Mouse (Mus musculus): ENCODE measurements at regions not wholly inside any gene's neighbourhood (a gene's known extent, or its start where the extent isn't known, plus 50 kb on each side); places are given as distances from the start of the nearest gene placed in this dataset.

DNA sequence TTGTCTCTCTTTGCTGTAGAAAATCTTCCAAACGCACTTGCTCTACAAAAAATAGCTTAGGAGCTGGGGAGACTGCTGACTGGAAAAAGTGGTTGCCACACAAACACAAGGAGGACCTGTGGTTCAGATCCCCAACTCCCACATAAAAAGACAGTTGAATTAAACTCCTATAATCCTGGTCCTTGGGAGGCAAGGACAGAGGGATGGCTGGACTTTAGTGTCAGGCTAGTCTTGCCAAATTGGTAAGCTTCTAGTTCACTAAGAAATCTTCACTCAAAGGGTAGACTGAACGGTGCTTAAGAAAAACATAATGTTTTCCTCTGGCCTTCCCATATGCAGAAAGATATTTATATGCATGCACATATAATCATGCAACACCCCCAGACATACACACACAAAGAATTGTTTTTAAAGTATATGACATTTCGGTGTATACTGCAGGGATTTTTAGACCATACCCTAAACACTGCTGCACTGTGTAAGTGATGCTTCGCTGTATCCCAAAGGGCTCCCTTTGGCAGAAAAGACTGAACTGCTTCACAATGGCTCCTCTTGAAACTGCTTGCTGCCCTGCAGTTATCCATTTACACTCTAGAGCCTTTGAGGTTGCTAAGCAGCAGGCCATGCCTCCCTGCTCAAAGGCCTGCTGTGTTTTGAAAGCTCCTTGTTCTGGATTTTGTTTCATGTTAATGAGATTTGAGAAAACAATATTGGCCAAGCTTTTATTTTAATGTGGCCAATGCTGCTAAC is 1299.3 kb downstream of the Zfp704 start:
- Histone ChIP-seq H3K27ac (no peak overlapping the region), H3K27me3 (no peaks in the 10 kb centered on the region), H3K4me1 (no peaks in the 10 kb centered on the region), H3K36me3 (no peaks in the 10 kb centered on the region), H3K9me3 (no peaks in the 10 kb centered on the region), H3K9ac (no peak overlapping the region), H3K4me3 (no peak overlapping the region), H3K4me2 (replicated peaks) (no peak overlapping the region)
- peak; percentile 51 for ATAC-seq (ENCODE audit: low FRiP score, low read depth)
- WGBS, result 63% methylated on average over 4 of the region's 4 CpGs

DNA sequence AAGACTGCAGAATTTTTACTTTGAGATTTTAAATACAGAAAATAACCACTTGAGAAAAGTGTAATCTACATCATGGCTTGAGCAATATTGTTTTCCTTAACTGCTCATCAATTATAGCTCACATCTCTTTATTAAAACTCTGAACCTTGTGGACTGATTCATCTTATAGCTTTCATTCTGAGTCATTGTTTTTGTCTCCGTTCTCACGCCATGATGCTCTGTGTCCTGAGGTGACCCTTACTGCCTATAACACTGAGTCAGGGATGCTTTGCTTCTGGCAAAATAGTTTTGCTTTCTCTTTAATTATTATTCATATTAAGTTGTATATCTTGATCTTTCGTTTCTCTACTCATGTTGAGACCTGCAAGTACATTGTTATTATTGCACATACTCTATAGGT is 1302.6 kb downstream of the Zfp704 start:
- Histone ChIP-seq H3K4me2 (replicated peaks) (no peak overlapping the region), H3K27ac (no peak overlapping the region), H3K4me1 (no peaks in the 10 kb centered on the region), H3K9me3 (no peaks in the 10 kb centered on the region), H3K9ac (no peak overlapping the region), H3K27me3 (no peaks in the 10 kb centered on the region), H3K4me3 (no peak overlapping the region), H3K36me3 (no peaks in the 10 kb centered on the region)
- no peak for ATAC-seq (ENCODE audit: low FRiP score, low read depth)
- 74% methylated on average over 3 of the region's 3 CpGs for WGBS

DNA sequence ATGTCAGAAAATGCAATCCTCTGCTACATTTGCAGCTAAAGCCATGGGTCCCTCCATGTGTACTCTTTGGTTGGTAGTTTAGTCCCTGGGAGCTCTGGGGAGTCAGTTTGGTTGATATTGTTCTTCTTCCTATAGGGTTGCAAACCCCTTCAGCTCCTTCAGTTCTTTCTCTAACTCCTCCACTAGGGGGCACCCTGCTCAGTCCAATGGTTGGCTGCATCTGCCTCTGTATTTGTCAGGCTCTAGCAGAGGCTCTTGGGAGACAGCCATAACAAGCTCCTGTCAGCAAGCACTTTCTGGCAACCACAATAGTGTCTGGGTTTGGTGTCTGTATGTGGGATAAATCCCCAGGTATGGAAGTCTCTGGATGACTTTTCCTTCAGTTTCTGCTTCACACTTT is 1305.1 kb downstream of the Zfp704 start:
- Histone ChIP-seq H3K36me3 (no peaks in the 10 kb centered on the region), H3K4me3 (no peak overlapping the region), H3K9me3 (no peaks in the 10 kb centered on the region), H3K9ac (no peak overlapping the region), H3K4me2 (replicated peaks) (no peak overlapping the region), H3K4me1 (no peaks in the 10 kb centered on the region), H3K27ac (no peak overlapping the region), H3K27me3 (no peaks in the 10 kb centered on the region)
- ATAC-seq (ENCODE audit: low FRiP score, low read depth), result no peak

DNA sequence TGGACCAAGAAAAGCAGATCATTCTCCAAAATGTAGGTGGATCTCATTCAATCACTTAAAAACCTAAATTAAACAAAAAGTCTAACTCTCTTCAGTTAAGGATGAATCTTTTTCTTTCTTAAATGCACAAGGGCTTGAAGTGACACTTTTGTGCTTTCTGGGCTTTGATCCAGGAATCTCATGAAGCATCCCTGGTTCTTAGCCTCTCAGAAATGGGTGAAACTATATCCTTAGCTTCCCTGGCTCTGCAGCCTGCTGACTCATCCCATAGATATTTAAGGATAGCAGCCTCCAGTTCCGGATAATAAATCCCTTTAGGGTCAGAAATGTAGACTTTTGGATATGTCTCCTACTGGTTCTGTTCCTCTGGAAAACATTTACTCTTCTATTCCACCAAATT is 1316.8 kb downstream of the Zfp704 start:
- 68% methylated on average over 1 of the region's 1 CpGs for WGBS
- no peak overlapping the region for H3K4me3 ChIP-seq
- no peak overlapping the region for H3K4me2 ChIP-seq (replicated peaks)
- H3K27ac ChIP-seq, result no peak overlapping the region
- 0 out of 2 replicates have a peak, but pooled peaks cover 3% of the 10 kb centered on the region for H3K4me1 ChIP-seq
- H3K36me3 ChIP-seq, result no peaks in the 10 kb centered on the region
- no peak for ATAC-seq (ENCODE audit: low FRiP score, low read depth)
- H3K27me3 ChIP-seq, result no peaks in the 10 kb centered on the region
- H3K9ac ChIP-seq, result no peak overlapping the region
- H3K9me3 ChIP-seq, result no peaks in the 10 kb centered on the region

DNA sequence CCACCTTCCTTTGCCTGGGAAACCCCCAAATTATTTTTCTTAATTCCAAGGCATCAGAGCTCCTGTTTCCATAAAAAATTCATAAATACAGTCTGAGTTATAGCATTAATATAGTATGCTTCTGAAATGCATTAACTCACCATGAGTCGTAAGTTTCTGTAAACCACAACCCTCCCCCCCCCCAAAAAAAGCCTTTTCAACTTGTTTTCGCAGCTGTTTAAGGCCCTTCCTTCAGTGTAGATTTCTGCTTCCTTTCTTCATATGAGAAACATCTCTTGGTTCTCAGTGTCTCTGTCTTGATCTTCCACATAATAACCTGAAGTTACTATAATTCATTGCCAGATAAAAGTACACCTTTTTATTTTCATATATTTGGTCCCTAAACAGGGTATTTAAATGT is 1320.3 kb downstream of the Zfp704 start:
- Histone ChIP-seq H3K27me3 (no peaks in the 10 kb centered on the region), H3K27ac (no peak overlapping the region), H3K36me3 (no peaks in the 10 kb centered on the region), H3K9me3 (no peaks in the 10 kb centered on the region), H3K9ac (no peak overlapping the region), H3K4me1 (0 out of 2 replicates have a peak, but pooled peaks cover 3% of the 10 kb centered on the region), H3K4me3 (no peak overlapping the region), H3K4me2 (replicated peaks) (no peak overlapping the region)
- 65% methylated on average over 2 of the region's 2 CpGs for WGBS
- no peak for ATAC-seq (ENCODE audit: low FRiP score, low read depth)

DNA sequence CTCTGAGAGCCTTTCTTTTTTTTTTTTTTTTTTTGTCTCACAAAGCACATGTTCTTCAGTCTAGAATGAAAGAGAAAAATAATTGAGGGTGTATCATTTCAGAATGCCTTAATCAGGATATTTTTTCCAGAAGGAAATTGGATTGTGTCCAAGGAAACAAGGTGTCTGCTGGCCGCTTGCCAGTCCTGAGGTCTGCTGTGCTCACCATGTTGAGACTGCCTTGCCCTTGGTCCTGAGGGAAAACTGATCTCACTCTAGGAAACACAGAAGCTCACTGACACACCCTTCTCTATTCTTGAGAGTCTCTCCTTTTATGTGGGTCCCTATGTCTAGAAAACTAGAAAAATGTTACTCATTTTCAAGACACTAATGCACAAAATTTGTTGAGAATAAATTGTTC is 1321.4 kb downstream of the Zfp704 start:
- WGBS, result 62% methylated on average over 1 of the region's 1 CpGs
- no peak overlapping the region for H3K4me2 ChIP-seq (replicated peaks)
- H3K4me3 ChIP-seq, result no peak overlapping the region
- H3K27me3 ChIP-seq, result no peaks in the 10 kb centered on the region
- ATAC-seq (ENCODE audit: low FRiP score, low read depth), result no peak
- 0 out of 2 replicates have a peak, but pooled peaks cover 5% of the 10 kb centered on the region for H3K4me1 ChIP-seq
- no peak overlapping the region for H3K9ac ChIP-seq
- no peaks in the 10 kb centered on the region for H3K36me3 ChIP-seq
- no peaks in the 10 kb centered on the region for H3K9me3 ChIP-seq
- H3K27ac ChIP-seq, result no peak overlapping the region

DNA sequence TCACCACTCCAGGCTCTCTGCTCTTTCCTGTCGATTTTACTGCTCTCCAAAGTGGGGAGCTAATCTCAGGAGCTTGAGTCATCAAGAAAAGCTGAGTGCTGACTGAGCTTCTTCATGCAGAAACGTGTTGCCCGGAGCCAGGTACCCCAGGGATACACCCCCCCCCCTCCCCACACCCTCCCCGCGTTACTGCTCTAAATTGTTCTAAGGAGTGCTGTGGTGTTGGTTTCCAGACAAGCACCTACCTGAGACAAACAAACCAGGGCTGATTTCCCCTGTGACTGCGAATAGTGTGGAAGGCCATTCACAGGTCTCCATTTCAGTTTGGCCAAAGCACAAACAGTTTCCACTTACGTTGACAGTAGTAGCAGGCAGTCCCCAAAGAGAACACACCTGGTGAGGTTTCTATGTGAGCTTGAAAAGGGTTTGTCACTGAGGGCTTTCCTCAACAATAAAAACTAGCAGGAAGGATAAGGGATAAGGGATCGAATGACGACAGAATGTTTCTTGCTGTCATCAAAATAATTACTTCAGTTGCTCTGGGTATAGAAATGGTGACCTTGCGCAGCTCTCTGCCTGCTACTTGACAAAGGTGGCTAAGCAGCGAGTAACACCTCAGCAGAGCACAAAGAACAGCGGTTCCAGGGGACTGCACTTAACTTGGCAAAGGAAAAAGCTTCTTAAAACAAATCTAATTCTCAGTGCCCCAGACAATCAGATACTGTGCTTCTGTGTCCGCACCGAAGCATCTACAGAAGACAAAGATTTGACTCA is 1325.0 kb downstream of the Zfp704 start:
- Histone ChIP-seq H3K27ac (no peak overlapping the region), H3K27me3 (no peaks in the 10 kb centered on the region), H3K9me3 (no peaks in the 10 kb centered on the region), H3K4me3 (no peak overlapping the region), H3K9ac (no peak overlapping the region), H3K4me2 (replicated peaks) (no peak overlapping the region), H3K36me3 (no peaks in the 10 kb centered on the region), H3K4me1 (0 out of 2 replicates have a peak, but pooled peaks cover 5% of the 10 kb centered on the region)
- peak; percentile 64 for ATAC-seq (ENCODE audit: low FRiP score, low read depth)
- WGBS, result 54% methylated on average over 14 of the region's 14 CpGs

DNA sequence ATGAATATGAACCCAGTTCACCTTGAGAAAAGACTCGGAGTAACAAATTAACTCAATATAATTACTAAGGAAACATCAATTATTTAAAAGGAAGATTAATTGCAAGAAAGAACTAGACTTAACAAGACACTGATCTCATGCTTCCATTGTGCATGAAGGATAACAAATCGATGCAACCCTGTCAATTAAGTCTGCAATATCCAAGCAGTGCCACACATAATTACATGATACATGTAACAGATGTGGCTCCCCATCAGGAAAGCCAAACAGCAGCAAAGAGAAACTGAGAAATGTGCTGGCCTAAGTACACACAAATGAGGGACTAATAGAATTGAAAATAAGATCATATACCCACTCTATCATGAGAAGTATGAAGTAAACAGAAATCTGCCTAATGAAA is 1327.5 kb downstream of the Zfp704 start:
- Histone ChIP-seq H3K9ac (no peak overlapping the region), H3K4me2 (replicated peaks) (no peak overlapping the region), H3K9me3 (no peaks in the 10 kb centered on the region), H3K27me3 (no peaks in the 10 kb centered on the region), H3K4me1 (0 out of 2 replicates have a peak, but pooled peaks cover 3% of the 10 kb centered on the region), H3K4me3 (no peak overlapping the region), H3K27ac (no peak overlapping the region), H3K36me3 (no peaks in the 10 kb centered on the region)
- no peak for ATAC-seq (ENCODE audit: low FRiP score, low read depth)
- WGBS, result 74% methylated on average over 2 of the region's 2 CpGs

DNA sequence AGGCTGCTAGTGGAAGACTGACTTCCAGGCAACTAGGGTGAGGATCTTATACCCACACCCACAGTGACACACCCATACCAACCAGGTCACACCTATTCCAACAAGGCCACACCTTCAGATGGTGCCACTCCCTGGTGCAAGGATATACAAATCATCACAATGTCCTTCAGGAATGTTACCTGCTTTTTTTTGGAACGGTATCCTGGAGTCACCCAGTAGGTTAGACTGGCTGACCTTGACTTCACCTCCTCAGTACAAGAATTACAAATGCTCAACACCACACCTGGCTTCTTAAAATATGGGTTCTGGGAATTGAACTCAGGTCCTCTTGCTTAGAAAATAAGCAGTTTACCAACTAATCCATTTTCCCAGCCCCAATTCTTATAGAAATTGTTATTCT is 1333.2 kb downstream of the Zfp704 start:
- no peak overlapping the region for H3K4me3 ChIP-seq
- no peaks in the 10 kb centered on the region for H3K9me3 ChIP-seq
- no peaks in the 10 kb centered on the region for H3K36me3 ChIP-seq
- 76% methylated on average over 1 of the region's 1 CpGs for WGBS
- H3K27me3 ChIP-seq, result no peaks in the 10 kb centered on the region
- H3K4me2 ChIP-seq (replicated peaks), result no peak overlapping the region
- no peak overlapping the region for H3K27ac ChIP-seq
- H3K9ac ChIP-seq, result no peak overlapping the region
- no peak for ATAC-seq (ENCODE audit: low FRiP score, low read depth)
- no peaks in the 10 kb centered on the region for H3K4me1 ChIP-seq

DNA sequence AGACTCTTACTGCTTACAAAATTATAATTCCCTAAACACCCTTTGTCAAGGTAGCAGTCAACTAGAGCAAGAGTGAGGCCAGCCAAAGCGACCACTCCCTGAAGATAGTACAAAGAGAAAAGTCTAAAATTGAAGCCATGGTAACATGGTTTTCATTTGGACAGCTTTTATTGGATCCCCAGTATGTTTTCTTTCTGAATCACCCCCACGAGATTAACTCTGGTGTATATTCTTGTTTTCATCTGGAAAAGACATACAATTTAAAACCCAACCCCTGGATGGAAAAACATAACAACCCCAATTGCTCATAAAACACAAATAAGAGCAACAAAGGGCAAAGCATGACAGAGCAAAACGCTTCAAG is 1339.0 kb downstream of the Zfp704 start:
- no peak overlapping the region for H3K9ac ChIP-seq
- H3K27me3 ChIP-seq, result no peaks in the 10 kb centered on the region
- no peak overlapping the region for H3K4me2 ChIP-seq (replicated peaks)
- WGBS, result 29% methylated on average over 3 of the region's 3 CpGs
- no peak overlapping the region; the same call in 1 of the 2 replicates for H3K27ac ChIP-seq
- no peaks in the 10 kb centered on the region for H3K4me1 ChIP-seq
- H3K9me3 ChIP-seq, result no peaks in the 10 kb centered on the region
- peak; percentile 80 for ATAC-seq (ENCODE audit: low FRiP score, low read depth)
- H3K36me3 ChIP-seq, result no peaks in the 10 kb centered on the region
- H3K4me3 ChIP-seq, result no peak overlapping the region

DNA sequence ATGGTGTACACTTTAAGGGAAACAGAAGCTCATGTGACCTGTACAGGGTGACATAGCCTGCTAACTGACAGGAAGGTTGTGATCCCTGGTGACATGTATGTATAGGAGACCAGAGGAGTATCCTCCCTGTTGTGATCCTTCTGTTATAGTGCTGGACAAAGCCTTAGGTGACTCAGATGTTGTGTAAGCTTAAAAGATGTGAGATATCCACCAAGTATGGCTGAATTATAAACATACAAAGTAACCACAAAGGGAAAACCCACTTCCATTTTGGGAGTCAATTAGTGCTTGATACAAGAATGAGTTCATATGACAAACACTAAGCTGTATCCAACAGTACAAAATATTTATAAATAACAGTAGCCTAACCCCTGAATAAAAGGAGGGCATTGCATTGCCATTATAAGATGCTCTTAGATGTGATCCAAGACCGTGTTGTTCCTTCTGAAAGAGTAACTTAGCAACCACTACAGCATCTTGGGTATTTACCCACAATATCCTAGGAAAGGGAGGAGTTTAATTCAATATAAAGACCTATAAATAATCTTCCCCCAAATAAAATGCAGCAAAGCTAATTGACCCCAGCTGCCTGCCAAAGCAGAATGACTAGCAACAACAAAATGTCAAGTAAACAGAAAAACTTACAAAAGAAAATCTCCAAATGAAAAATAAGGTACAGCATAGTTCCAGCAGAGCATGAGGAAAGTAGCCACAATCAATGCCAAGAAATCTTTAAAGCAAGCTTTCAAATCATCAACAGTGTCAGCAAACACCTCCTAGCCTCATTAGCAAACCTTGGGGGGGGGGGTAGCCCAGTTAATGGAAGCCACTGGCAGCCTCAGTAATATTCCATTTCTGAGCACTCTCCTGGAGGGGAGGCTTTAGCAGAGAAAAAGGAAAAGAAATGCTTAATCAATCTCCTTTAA is 1339.6 kb downstream of the Zfp704 start:
- ATAC-seq (ENCODE audit: low FRiP score, low read depth), result peak; percentile 61
- Histone ChIP-seq H3K4me2 (replicated peaks) (no peak overlapping the region), H3K36me3 (no peaks in the 10 kb centered on the region), H3K9ac (no peak overlapping the region), H3K27ac (no peak overlapping the region; the same call in 1 of the 2 replicates), H3K4me1 (no peaks in the 10 kb centered on the region), H3K9me3 (no peaks in the 10 kb centered on the region), H3K4me3 (no peak overlapping the region), H3K27me3 (no peaks in the 10 kb centered on the region)
- WGBS, result 29% methylated on average over 1 of the region's 1 CpGs

DNA sequence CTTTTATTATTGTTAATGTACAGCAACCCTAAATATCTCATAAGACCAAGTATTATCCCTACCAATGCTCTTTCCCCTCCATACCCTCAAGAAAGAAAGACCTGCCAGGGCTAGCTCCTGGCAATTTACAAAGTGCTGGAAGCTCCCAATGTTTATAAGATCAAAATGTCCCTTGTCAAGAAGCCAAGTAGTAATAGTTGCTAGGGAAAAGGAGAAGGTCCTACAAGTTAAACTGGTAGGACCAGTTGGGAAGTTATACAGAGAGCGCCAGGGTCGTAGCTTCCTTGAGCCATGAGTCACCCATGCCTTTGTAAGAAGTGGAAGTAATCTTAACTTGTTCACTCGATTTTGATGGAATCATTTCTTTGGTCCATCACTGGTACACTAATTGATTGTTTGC is 1344.1 kb downstream of the Zfp704 start:
- no peak overlapping the region for H3K27ac ChIP-seq
- H3K9ac ChIP-seq, result no peak overlapping the region
- no peak for ATAC-seq (ENCODE audit: low FRiP score, low read depth)
- no peaks in the 10 kb centered on the region for H3K4me1 ChIP-seq
- no peaks in the 10 kb centered on the region for H3K36me3 ChIP-seq
- H3K4me2 ChIP-seq (replicated peaks), result no peak overlapping the region
- H3K9me3 ChIP-seq, result no peaks in the 10 kb centered on the region
- 71% methylated on average over 3 of the region's 3 CpGs for WGBS
- no peaks in the 10 kb centered on the region for H3K27me3 ChIP-seq
- H3K4me3 ChIP-seq, result no peak overlapping the region

Data from limb, embryonic 13.5 days (tissue).